In the genomic region with DNA sequence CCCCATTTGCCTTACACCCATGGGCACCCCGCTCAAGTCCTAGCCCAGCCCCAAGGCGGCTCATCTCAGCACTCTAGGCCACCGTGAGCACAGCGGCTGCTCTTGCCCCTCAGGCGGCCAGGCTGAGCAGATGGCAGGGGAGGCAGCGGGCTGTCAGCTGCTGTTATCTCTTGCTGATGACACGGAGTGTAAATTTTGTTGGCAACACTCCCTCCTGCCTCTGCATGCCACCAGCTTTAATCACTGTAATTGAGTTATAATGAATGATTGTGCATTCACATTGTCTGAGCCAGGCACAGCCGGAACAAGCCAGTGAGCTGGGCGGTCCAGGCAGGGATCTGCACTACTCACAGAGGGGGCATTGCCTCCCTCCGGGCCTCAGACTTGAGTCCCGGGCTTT, we compare ENCODE assay signal across 9 mouse cellular contexts.
DNase-seq lines count a peak whose midpoint lies in the region; TF ChIP-seq lines count a peak whose summit lies in the region.
"Had no signal": no experiment of that assay in that cellular context is flagged by ENCODE, and none has a peak within 500 bp of the region (broad histone marks: within the 10 kb centered on the region; RNA-seq: fewer than 3 reads in every experiment).

No protein-coding gene starts in this region.

- H3K36me3 ChIP-seq in forebrain, embryonic 10.5 days (replicated peaks), result no peaks in the 10 kb centered on the region
- H3K36me3 ChIP-seq: G1E had no signal

- peaks cover 57% of the 10 kb centered on the region for H3K27me3 ChIP-seq in forebrain, embryonic 10.5 days (ENCODE audit: poor library complexity, severe bottlenecking)

- peak overlapping the region; percentile 58 for H3K27ac ChIP-seq in forebrain, embryonic 10.5 days
- 0 out of 2 replicates have a peak overlapping the region, but pooled peaks have one; percentile 31 for H3K27ac ChIP-seq in olfactory bulb, adult 2 months (ENCODE audit: insufficient read depth, low read depth, low read length)

- H3K4me3 ChIP-seq in forebrain, embryonic 10.5 days, result no peak overlapping the region
- H3K4me3 ChIP-seq in olfactory bulb, adult 2 months (ENCODE audit: insufficient read depth, low read depth, low read length), result no peak overlapping the region

- no peak for TF ChIP-seq POLR2A in olfactory bulb, adult 2 months (IDR thresholded peaks at IDR 0.05; ENCODE audit: insufficient read depth, low read depth, low read length)

- 57% methylated on average over 11 of the region's 11 CpGs for WGBS in forebrain, embryonic 10.5 days
- WGBS in olfactory bulb, adult 2 months, result 40% methylated on average over 11 of the region's 11 CpGs

- TF ChIP-seq CTCF in olfactory bulb, adult 2 months (IDR thresholded peaks at IDR 0.05; ENCODE audit: insufficient read depth, low read depth, low read length), result no peak

- H3K4me1 ChIP-seq in forebrain, embryonic 10.5 days, result peaks cover 40% of the 10 kb centered on the region
- peaks cover 19% of the 10 kb centered on the region for H3K4me1 ChIP-seq in olfactory bulb, adult 2 months (ENCODE audit: control insufficient read depth, insufficient read depth, low read length)

- H3K9me3 ChIP-seq in forebrain, embryonic 10.5 days, result no peaks in the 10 kb centered on the region; the same call in 1 of the 2 replicates
- H3K9me3 ChIP-seq: G1E had no signal

- DNase-seq in left cerebral cortex, adult 11 months (ENCODE audit: low spot score), result peak; percentile 51
- DNase-seq in left cerebral cortex, adult 18-20 months (ENCODE audit: low spot score in 2 of 2), result no peak
- DNase-seq in forebrain, embryonic 10.5 days (ENCODE audit: extremely low spot score, low spot score), result no peak
- DNase-seq in layer of hippocampus, postnatal 10 days (ENCODE audit: low spot score in 2 of 2), result peak; percentile 49 to 59
- no peak for DNase-seq in kidney, postnatal 10 days
- no peak for DNase-seq in spleen, adult 18-20 months
- DNase-seq in thymus, postnatal 0 days (ENCODE audit: low spot score), result no peak

Comparison
In these comparisons a context has a peak if more than half of its experiments do, and no peak if none do; other contexts are left out.
1. DNase-seq: peak in left cerebral cortex, adult 11 months (single experiment) and layer of hippocampus, postnatal 10 days (2 of 2); none in left cerebral cortex, adult 18-20 months (0 of 2), forebrain, embryonic 10.5 days (single experiment), kidney, postnatal 10 days (single experiment), spleen, adult 18-20 months (0 of 2) and thymus, postnatal 0 days (single experiment).